Mouse (Mus musculus) large intestine, adult 2 months (tissue): ENCODE results near the gene Kalrn. TPM values are rescaled to one million over a fixed set of nuclear protein-coding genes. Genes with fewer than 3 reads are reported as not detected.

Source experiments
- DNase-seq: peaks from one replicate; pipeline ENCODE4 v3.0.0-alpha.2; 2012; ENCODE audit warnings: low read depth, low spot score
- WGBS: fragments of 180-500 bp; shearing (Covaris S2); methylation state at CpG from one replicate; pipeline ENCODE4 v1.1.7; 2018; 5-methylcytosine and 5-hydroxymethylcytosine counted together
- polyA plus RNA-seq: library from polyadenylated mRNA; depleted of rRNA; stranded (reverse); fragments of >200 nt; gene quantifications from 2 replicates; pipeline ENCODE4 v1.2.3, GENCODE M21; 2012

Kalrn gene
- polyA plus RNA-seq, 1 experiment: 21.4 TPM

GRCm38 (mm10) chr16:34382992-34383391, 190.3 kb downstream of the Kalrn start:
- no peak for DNase-seq
- WGBS: 88% methylated on average over 4 of the region's 4 CpGs

GRCm38 (mm10) chr16:34376166-34376857, 197.0 kb downstream of the Kalrn start:
- 74% methylated on average over 12 of the region's 12 CpGs for WGBS
- no peak for DNase-seq

DNA sequence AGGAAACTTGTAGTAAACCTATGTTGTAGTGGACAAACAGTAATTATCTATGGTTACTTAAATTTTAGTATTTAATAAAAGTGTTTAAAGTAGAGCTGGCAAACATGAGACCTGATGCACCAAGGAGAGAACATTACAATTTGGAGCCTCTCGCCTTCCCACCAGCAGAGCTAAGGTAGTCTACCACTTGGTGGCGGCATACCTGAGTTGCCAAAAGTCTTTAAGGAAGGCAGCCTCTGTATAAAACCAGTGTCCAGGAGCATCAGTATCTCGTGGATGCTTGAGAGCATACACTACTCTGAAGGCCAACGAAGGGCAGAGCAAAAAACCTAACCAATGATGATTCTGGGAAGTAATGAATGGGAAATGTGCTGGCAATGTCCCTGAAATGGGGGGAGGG, 199.8 kb downstream of the Kalrn start:
- no peak for DNase-seq
- WGBS: 71% methylated on average over 4 of the region's 4 CpGs

DNA sequence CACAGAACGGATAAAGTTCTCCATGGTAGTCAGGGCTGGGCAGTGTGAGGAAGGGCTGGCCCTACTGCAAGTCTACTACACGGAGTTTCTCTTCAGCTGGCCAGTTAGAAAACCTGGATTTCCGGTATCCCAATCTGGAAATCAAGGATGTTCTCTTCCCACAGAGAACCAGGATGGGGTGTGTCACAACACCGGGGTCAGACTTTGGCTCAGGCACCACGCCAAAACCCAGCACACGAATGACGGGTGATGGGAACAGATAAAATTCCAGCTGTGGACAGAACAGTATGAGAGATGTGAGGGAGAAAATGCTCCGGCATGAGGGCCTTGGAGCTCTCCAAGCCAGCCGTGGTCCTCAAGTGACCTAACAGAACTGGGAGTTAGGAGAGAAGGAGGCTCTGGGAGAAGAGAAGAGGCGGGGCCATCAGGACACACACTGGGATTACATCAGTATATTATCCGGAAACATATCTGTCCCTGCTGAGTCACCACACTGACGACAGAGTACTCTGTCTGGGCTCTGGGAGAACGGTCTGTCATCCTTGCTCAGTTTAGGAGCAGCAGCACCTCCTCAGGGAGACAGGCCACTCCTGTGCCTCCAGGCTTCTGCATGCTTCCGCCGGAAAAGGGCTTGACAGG, 201.1 kb downstream of the Kalrn start:
- DNase-seq: no peak
- WGBS: 28% methylated on average over 15 of the region's 15 CpGs

GRCm38 (mm10) chr16:34359206-34359605, 214.1 kb downstream of the Kalrn start:
- 79% methylated on average over 4 of the region's 4 CpGs for WGBS
- no peak for DNase-seq

GRCm38 (mm10) chr16:34355547-34355946, 217.8 kb downstream of the Kalrn start:
- no peak for DNase-seq
- WGBS: 74% methylated on average over 3 of the region's 3 CpGs

DNA sequence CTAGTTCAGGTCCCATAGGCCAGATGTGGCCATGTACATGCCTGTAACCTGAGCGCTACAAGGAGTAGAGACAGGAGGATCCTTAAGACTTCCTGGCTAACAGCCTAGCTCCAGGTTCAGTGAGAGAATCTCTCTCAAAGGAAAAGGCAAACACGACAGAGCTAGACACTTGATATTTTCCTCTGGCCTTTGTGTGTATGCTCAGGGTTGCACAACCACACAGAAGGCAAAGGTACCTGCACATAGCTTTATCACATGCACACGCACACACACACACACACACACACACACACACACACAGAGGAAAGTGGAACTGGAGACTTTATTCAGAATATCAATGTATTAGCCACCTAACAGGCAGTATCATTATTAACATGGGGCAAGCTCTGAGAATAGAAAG, 219.3 kb downstream of the Kalrn start:
- 74% methylated on average over 3 of the region's 3 CpGs for WGBS
- no peak for DNase-seq

DNA sequence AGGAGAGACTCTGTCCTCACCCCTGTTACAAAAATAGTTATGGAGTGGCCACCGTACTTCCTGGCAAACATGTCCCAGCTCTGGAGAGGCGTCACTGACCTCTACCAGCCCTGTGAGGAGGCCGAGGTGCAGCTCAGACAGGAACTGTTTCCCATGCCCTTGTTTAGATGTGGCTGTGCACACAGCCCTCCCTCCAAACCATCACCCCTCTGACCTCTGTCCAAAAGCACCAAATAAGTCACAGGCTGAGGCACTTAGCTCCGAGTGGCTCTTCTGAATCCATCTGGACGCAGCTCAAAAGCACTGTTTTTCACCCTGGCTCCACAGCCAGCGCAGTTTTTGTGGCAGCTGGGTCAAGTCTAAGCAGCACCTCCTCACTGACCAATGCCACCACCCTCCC, 220.6 kb downstream of the Kalrn start:
- no peak for DNase-seq
- 39% methylated on average over 6 of the region's 6 CpGs for WGBS

DNA sequence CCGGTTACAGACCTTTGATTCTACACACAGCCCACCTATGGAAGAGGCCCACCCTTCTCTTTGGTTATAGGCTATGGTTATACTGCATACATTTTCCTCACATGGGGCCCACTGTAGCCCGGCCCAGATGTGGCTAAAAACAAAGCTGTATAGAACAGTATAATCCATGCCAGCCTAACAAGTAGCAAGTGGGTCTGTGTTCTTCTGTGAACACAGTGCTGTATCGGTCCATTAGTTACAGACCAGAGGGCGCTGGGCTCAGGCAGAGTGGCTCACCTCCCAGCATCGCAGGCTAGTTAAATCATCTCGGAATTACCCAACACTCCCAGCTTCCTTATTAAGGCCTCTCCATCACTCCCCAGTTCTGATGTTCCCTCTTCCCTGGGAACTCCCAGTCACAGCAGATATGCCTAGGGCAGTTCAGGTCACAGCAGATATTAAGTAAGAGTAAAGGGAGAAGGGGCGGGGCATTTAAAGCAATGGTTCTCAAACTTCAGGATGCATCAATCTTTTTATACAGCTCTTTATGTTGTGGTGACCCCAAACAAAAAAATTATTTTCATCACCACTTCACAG, 221.7 kb downstream of the Kalrn start:
- no peak for DNase-seq
- 89% methylated on average over 7 of the region's 7 CpGs for WGBS

GRCm38 (mm10) chr16:34347574-34347973, 225.8 kb downstream of the Kalrn start:
- DNase-seq: no peak
- 74% methylated on average over 10 of the region's 10 CpGs for WGBS

GRCm38 (mm10) chr16:34344895-34345876, 228.1 kb downstream of the Kalrn start:
- DNase-seq: peak; percentile 40
- WGBS: 54% methylated on average over 8 of the region's 8 CpGs

GRCm38 (mm10) chr16:34343968-34344367, 229.4 kb downstream of the Kalrn start:
- no peak for DNase-seq
- WGBS: 56% methylated on average over 1 of the region's 1 CpGs

DNA sequence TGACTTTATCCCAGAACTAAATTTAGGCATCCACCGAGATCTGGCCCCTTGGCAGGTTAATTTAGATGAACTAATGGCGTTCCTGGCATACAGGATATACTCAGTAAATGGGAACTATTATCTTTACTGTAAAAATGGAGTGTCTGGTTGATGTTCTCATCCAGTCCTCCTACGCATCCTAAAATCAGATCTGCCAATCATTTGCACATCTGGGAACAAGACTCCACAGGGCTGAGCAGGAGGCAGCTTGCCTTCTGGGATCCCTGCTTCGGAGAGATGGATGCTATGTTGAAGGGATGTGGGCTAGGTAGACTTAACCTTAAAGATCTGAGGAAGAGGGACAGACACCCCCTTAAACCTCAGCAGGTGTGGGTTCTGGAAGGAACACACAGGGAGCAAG, 230.2 kb downstream of the Kalrn start:
- WGBS: 87% methylated on average over 4 of the region's 4 CpGs
- DNase-seq: no peak

GRCm38 (mm10) chr16:34342369-34343160, 230.8 kb downstream of the Kalrn start:
- no peak for DNase-seq
- WGBS: 73% methylated on average over 7 of the region's 7 CpGs

DNA sequence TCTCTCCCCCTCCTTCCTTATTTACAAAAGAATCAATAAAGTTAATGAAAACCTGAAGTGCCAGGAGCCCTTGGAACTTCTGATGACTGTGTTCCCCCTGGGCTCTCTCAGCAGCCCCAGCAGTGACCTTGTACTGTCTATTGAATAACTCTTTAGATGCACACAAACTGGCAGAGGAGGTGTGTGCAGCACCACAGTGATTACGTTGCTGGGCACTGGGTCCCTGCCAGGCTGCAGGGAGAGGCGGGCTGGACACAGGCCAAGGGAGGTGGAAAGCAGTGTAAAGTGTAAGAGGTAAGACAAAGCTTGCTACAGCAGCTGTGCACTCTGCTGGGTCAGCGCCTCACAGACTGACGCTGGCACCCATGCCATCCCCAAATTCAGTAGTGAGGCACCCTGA, 238.4 kb downstream of the Kalrn start:
- 30% methylated on average over 4 of the region's 4 CpGs for WGBS
- DNase-seq: peak; percentile 38

DNA sequence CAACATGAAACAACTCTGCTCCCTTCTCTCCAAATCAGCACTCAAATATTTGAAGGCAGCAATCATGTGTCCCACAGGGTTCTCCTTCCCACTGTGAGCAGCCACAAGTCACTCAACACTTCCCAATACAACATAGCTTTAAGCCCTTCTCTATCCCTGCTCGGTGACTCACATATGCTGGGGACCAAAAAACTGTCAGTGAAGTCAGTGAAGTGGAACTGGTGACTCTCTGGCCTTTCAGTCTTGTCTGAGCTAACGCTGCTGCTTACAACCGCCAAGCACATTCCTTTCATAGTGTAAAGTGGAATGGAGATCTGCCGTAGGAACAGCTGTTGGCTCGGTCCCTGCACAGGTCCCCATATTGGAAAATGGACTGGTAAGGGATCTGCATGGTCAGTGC, 241.7 kb downstream of the Kalrn start:
- WGBS: 73% methylated on average over 5 of the region's 5 CpGs

GRCm38 (mm10) chr16:34329876-34330275, 243.5 kb downstream of the Kalrn start:
- no peak for DNase-seq
- WGBS: 45% methylated on average over 9 of the region's 9 CpGs

More for the DNA sequence above, 241.7 kb downstream of the Kalrn start:
- DNase-seq: no peak

DNA sequence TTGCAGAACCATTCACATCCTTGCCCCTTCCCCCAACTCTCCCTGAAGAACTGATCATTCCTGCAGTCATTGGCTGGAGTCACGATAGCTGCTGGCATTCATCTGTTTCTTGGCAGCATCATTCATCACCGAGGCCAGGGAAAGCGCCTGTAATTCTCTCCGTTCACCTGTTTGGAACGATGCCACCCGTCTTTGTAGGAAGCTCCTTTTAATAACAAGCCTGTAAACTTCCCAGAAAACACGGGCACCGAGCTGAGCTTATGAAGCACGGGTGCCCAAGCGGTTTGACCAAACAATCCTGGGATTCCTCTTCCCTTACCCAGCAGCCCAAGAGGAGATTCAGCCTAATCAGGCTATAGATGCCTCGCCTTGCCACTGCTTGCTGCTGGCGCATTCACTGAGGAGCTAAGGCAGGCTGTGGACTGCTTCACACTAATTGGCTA, 243.9 kb downstream of the Kalrn start:
- DNase-seq: no peak
- WGBS: 22% methylated on average over 12 of the region's 12 CpGs

DNA sequence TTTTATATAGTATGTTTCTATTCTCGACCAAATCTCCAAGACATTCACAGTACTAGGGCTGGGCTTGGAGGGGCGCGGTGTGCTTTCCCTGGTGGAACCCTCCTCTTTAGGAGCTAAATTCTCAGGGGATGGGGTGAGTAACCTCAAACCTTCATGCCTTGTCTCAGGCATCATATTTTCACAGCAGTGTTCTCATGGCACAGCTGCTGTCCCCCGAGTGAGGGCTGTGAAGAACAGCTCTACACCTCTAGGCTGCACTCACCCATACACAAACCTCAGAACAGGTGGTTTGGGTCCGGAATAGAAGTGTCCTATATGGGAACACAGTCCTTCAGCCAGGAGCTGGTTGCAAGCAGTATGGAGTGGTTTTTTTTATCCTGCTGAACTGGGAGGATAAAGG, 245.4 kb downstream of the Kalrn start:
- no peak for DNase-seq
- WGBS: 59% methylated on average over 5 of the region's 5 CpGs
